Mouse (Mus musculus) left cerebral cortex, postnatal 4 days (tissue): ENCODE measurements at regions not wholly inside any gene's neighbourhood (a gene's known extent, or its start where the extent isn't known, plus 50 kb on each side); places are given as distances from the start of the nearest gene placed in this dataset.
A peak's percentile ranks its signal among the peaks of the same experiment; 100 is the strongest.
"Not testable (repeated sequence)": the region's sequence is repeated elsewhere in the genome, so short reads cannot be mapped to it uniquely, and the experiment has no call there.

ENCODE experiments used
- DNase-seq: peaks from one replicate; pipeline ENCODE4 v3.0.0-alpha.2; 2022
- intact Hi-C: fragments of 180-260 bp; cut with DNase I; formaldehyde crosslinking; loops from one replicate; pipeline ENCODE4 v1.15.1; 2025

- DNase-seq = no peak
- intact Hi-C loops = no loop called here
These were observed 87.3 kb downstream of the Gm11077 start for GRCm38 (mm10) chr6:140816359-140816758.

- intact Hi-C loops = no loop called here
- no peak for DNase-seq
These were observed 87.7 kb downstream of the Gm11077 start for GRCm38 (mm10) chr6:140816831-140817230.

- peak; percentile 35 for DNase-seq
These were observed 90.4 kb downstream of the Gm11077 start for GRCm38 (mm10) chr6:140819451-140819878.

GRCm38 (mm10) chr6:140826522-140826921 lies 97.4 kb downstream of the Gm11077 start:
- intact Hi-C loops = no loop called here
- no peak for DNase-seq

More at GRCm38 (mm10) chr6:140819451-140819878, 90.4 kb downstream of the Gm11077 start:
- intact Hi-C loops = no loop called here

GRCm38 (mm10) chr6:140827651-140828050 lies 98.6 kb downstream of the Gm11077 start:
- intact Hi-C loops = no loop called here

GRCm38 (mm10) chr6:140843292-140843991 lies 114.4 kb downstream of the Gm11077 start:
- intact Hi-C loops = no loop called here
- no peak for DNase-seq

More at GRCm38 (mm10) chr6:140827651-140828050, 98.6 kb downstream of the Gm11077 start:
- no peak for DNase-seq

- intact Hi-C loops = no loop called here
- no peak for DNase-seq
These were observed 118.1 kb downstream of the Gm11077 start for GRCm38 (mm10) chr6:140847165-140847564.

- DNase-seq = no peak
- intact Hi-C loops = no loop called here
These were observed 123.3 kb downstream of the Gm11077 start for GRCm38 (mm10) chr6:140852420-140852819.

GRCm38 (mm10) chr6:140853508-140853907 lies 124.4 kb downstream of the Gm11077 start:
- peak; percentile 76 for DNase-seq
- intact Hi-C loops = no loop called here

- no peak for DNase-seq
- intact Hi-C loops = no loop called here
These were observed 125.6 kb downstream of the Gm11077 start for GRCm38 (mm10) chr6:140854691-140855090.

- DNase-seq = peak; percentile 57
- intact Hi-C loops = no loop called here
These were observed 127.5 kb downstream of the Gm11077 start for GRCm38 (mm10) chr6:140856468-140857117.

- intact Hi-C loops = no loop called here
- DNase-seq = peak; percentile 25
These were observed 128.1 kb downstream of the Gm11077 start for GRCm38 (mm10) chr6:140857118-140857746.

- DNase-seq, intact Hi-C loops: not testable (repeated sequence)
These were observed 140.4 kb downstream of the Gm11077 start for GRCm38 (mm10) chr6:140869523-140869922.

- DNase-seq = no peak
- intact Hi-C loops = no loop called here
These were observed 145.7 kb downstream of the Gm11077 start for GRCm38 (mm10) chr6:140874831-140875230.

GRCm38 (mm10) chr6:140883651-140884050 lies 154.6 kb downstream of the Gm11077 start:
- intact Hi-C loops = no loop called here
- DNase-seq = no peak

GRCm38 (mm10) chr6:140888610-140889009 lies 159.5 kb downstream of the Gm11077 start:
- intact Hi-C loops = no loop called here
- DNase-seq = no peak

GRCm38 (mm10) chr6:140890060-140890459 lies 161.0 kb downstream of the Gm11077 start:
- DNase-seq = peak; percentile 36
- intact Hi-C loops = no loop called here

GRCm38 (mm10) chr6:140890591-140890990 lies 161.5 kb downstream of the Gm11077 start:
- intact Hi-C loops = no loop called here

GRCm38 (mm10) chr6:140894467-140894866 lies 165.4 kb downstream of the Gm11077 start:
- DNase-seq = no peak
- intact Hi-C loops = no loop called here

More at GRCm38 (mm10) chr6:140890591-140890990, 161.5 kb downstream of the Gm11077 start:
- no peak for DNase-seq

- intact Hi-C loops = no loop called here
- DNase-seq = no peak
These were observed 166.4 kb downstream of the Gm11077 start for GRCm38 (mm10) chr6:140895441-140895840.

GRCm38 (mm10) chr6:140897111-140897510 lies 168.0 kb downstream of the Gm11077 start:
- no peak for DNase-seq
- intact Hi-C loops = no loop called here
